Mouse (Mus musculus): Measurements from ENCODE around the gene Hoxa1. TPM values are rescaled to one million over a fixed set of nuclear protein-coding genes. Genes with fewer than 3 reads are reported as not detected.

The Hoxa1 gene
- total and polyA plus RNA-seq, 2 experiments from 2014 or later: 0.27 TPM; not detected in 1

GRCm38 (mm10) chr6:52154044-52154443, 4.1 kb downstream of the Hoxa1 start:
- WGBS: 8% methylated on average over 5 of the region's 5 CpGs
- Histone ChIP-seq H3K36me3 (ENCODE audit: insufficient read depth, low read length) (no peaks in the 10 kb centered on the region), H3K4me3 (ENCODE audit: low read depth, low read length) (no peak overlapping the region), H3K4me1 (ENCODE audit: insufficient read depth, low read length) (peaks cover 5% of the 10 kb centered on the region; the same call in 1 of the 2 replicates), H3K27ac (ENCODE audit: low read depth, low read length) (no peak overlapping the region), H3K4me2 (ENCODE audit: low read depth, low read length, poor library complexity, severe bottlenecking) (no peak overlapping the region), H3K9ac (replicated peaks; ENCODE audit: low read length, poor library complexity, severe bottlenecking) (no peak overlapping the region), H3K9me3 (ENCODE audit: low read length) (no peaks in the 10 kb centered on the region), H3K27me3 (ENCODE audit: insufficient read depth, low read length) (peaks cover 84% of the 10 kb centered on the region)
- ATAC-seq (ENCODE audit: low FRiP score) (no peak), DNase-seq (ENCODE audit: low spot score) (no peak)
- no peak for TF ChIP-seq CTCF (IDR thresholded peaks at IDR 0.05)

- Histone ChIP-seq H3K4me1 (ENCODE audit: insufficient read depth, low read length) (peaks cover under 1% of the 10 kb centered on the region; the same call in 1 of the 2 replicates), H3K4me2 (ENCODE audit: low read depth, low read length, poor library complexity, severe bottlenecking) (no peak overlapping the region), H3K9me3 (ENCODE audit: low read length) (no peaks in the 10 kb centered on the region), H3K4me3 (ENCODE audit: low read depth, low read length) (no peak overlapping the region), H3K27me3 (ENCODE audit: insufficient read depth, low read length) (peaks cover 78% of the 10 kb centered on the region), H3K9ac (replicated peaks; ENCODE audit: low read length, poor library complexity, severe bottlenecking) (no peak overlapping the region), H3K27ac (ENCODE audit: low read depth, low read length) (no peak overlapping the region), H3K36me3 (ENCODE audit: insufficient read depth, low read length) (no peaks in the 10 kb centered on the region)
- WGBS: under 1% methylated on average over 6 of the region's 6 CpGs
- DNase-seq (ENCODE audit: low spot score): no peak
- ATAC-seq (ENCODE audit: low FRiP score): no peak
- no peak for TF ChIP-seq CTCF (IDR thresholded peaks at IDR 0.05)
Observed at GRCm38 (mm10) chr6:52153270-52153669, 4.8 kb downstream of the Hoxa1 start.

GRCm38 (mm10) chr6:52152226-52153193, 5.6 kb downstream of the Hoxa1 start:
- Histone ChIP-seq H3K27me3 (ENCODE audit: insufficient read depth, low read length) (peaks cover 77% of the 10 kb centered on the region), H3K27ac (ENCODE audit: low read depth, low read length) (no peak overlapping the region), H3K36me3 (ENCODE audit: insufficient read depth, low read length) (no peaks in the 10 kb centered on the region), H3K9me3 (ENCODE audit: low read length) (no peaks in the 10 kb centered on the region), H3K4me2 (ENCODE audit: low read depth, low read length, poor library complexity, severe bottlenecking) (no peak overlapping the region), H3K9ac (replicated peaks; ENCODE audit: low read length, poor library complexity, severe bottlenecking) (no peak overlapping the region), H3K4me3 (ENCODE audit: low read depth, low read length) (no peak overlapping the region), H3K4me1 (ENCODE audit: insufficient read depth, low read length) (no peaks in the 10 kb centered on the region)
- ATAC-seq (ENCODE audit: low FRiP score): no peak
- TF ChIP-seq CTCF (IDR thresholded peaks at IDR 0.05): no peak
- 5% methylated on average over 16 of the region's 16 CpGs for WGBS
- DNase-seq (ENCODE audit: low spot score): no peak

DNA sequence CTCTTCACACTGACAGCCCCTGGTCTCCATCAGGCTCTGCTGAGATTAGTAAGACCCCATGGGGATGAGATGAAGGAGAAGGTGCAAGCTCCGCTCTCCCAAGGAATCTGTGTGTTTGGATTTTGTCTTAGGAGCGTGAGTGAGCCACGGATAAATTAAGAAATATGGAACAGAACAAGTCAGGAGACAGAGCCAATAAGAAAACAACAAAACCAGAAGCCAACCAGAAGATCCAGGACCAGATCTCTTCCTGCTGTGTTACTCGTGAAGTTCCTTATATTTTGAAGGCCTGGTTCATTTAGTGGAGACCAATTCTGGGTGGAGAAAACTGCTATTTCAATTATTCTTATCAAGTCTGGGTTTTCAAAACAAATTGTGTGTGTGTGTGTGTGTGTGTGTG, 6.5 kb downstream of the Hoxa1 start:
- Histone ChIP-seq H3K4me2 (ENCODE audit: low read depth, low read length, poor library complexity, severe bottlenecking) (no peak overlapping the region), H3K9me3 (ENCODE audit: low read length) (no peaks in the 10 kb centered on the region), H3K9ac (replicated peaks; ENCODE audit: low read length, poor library complexity, severe bottlenecking) (no peak overlapping the region), H3K4me3 (ENCODE audit: low read depth, low read length) (no peak overlapping the region), H3K27me3 (ENCODE audit: insufficient read depth, low read length) (peaks cover 79% of the 10 kb centered on the region), H3K4me1 (ENCODE audit: insufficient read depth, low read length) (no peaks in the 10 kb centered on the region), H3K36me3 (ENCODE audit: insufficient read depth, low read length) (no peaks in the 10 kb centered on the region), H3K27ac (ENCODE audit: low read depth, low read length) (no peak overlapping the region)
- DNase-seq (ENCODE audit: low spot score) (no peak), ATAC-seq (ENCODE audit: low FRiP score) (no peak)
- TF ChIP-seq CTCF (IDR thresholded peaks at IDR 0.05): no peak
- 8% methylated on average over 4 of the region's 4 CpGs for WGBS

- Histone ChIP-seq H3K9me3 (ENCODE audit: low read length) (no peaks in the 10 kb centered on the region), H3K4me3 (ENCODE audit: low read depth, low read length) (no peak overlapping the region), H3K27ac (ENCODE audit: low read depth, low read length) (no peak overlapping the region), H3K36me3 (ENCODE audit: insufficient read depth, low read length) (no peaks in the 10 kb centered on the region), H3K9ac (replicated peaks; ENCODE audit: low read length, poor library complexity, severe bottlenecking) (no peak overlapping the region), H3K27me3 (ENCODE audit: insufficient read depth, low read length) (peaks cover 68% of the 10 kb centered on the region), H3K4me1 (ENCODE audit: insufficient read depth, low read length) (no peaks in the 10 kb centered on the region), H3K4me2 (ENCODE audit: low read depth, low read length, poor library complexity, severe bottlenecking) (no peak overlapping the region)
- TF ChIP-seq CTCF (IDR thresholded peaks at IDR 0.05): no peak
- no peak for ATAC-seq (ENCODE audit: low FRiP score)
- DNase-seq (ENCODE audit: low spot score): no peak
- WGBS: 5% methylated on average over 16 of the region's 16 CpGs
Observed at GRCm38 (mm10) chr6:52150401-52150966, 7.6 kb downstream of the Hoxa1 start.

- Histone ChIP-seq H3K27me3 (ENCODE audit: insufficient read depth, low read length) (no peaks in the 10 kb centered on the region), H3K9me3 (ENCODE audit: low read length) (no peaks in the 10 kb centered on the region), H3K4me2 (ENCODE audit: low read depth, low read length, poor library complexity, severe bottlenecking) (no peak overlapping the region), H3K27ac (ENCODE audit: low read depth, low read length) (no peak overlapping the region), H3K4me3 (ENCODE audit: low read depth, low read length) (no peak overlapping the region), H3K36me3 (ENCODE audit: insufficient read depth, low read length) (no peaks in the 10 kb centered on the region), H3K4me1 (ENCODE audit: insufficient read depth, low read length) (no peaks in the 10 kb centered on the region), H3K9ac (replicated peaks; ENCODE audit: low read length, poor library complexity, severe bottlenecking) (no peak overlapping the region)
- DNase-seq (ENCODE audit: low spot score): no peak
- WGBS: 86% methylated on average over 5 of the region's 5 CpGs
- TF ChIP-seq CTCF (IDR thresholded peaks at IDR 0.05): no peak
- no peak for ATAC-seq (ENCODE audit: low FRiP score)
Observed at GRCm38 (mm10) chr6:52139115-52139514, 19.0 kb downstream of the Hoxa1 start.
